Mouse (Mus musculus): ENCODE measurements around the gene Gcfc2. TPM values are rescaled to one million over a fixed set of nuclear protein-coding genes. Genes with fewer than 3 reads are reported as not detected.

Gene Gcfc2
- total RNA-seq, 1 experiment from 2014 or later = 25.7 TPM

- ATAC-seq (replicated peaks; ENCODE audit: low read depth, poor library complexity, severe bottlenecking) = no peak
These were observed 49.1 kb downstream of the Gcfc2 start for GRCm38 (mm10) chr6:81972595-81972994.

- peak; percentile 95 for ATAC-seq (replicated peaks; ENCODE audit: low read depth, poor library complexity, severe bottlenecking)
These were observed 52.6 kb downstream of the Gcfc2 start for GRCm38 (mm10) chr6:81975971-81976621.

- no peak for ATAC-seq (replicated peaks; ENCODE audit: low read depth, poor library complexity, severe bottlenecking)
These were observed 55.8 kb downstream of the Gcfc2 start for GRCm38 (mm10) chr6:81979286-81979685.

- no peak for ATAC-seq (replicated peaks; ENCODE audit: low read depth, poor library complexity, severe bottlenecking)
These were observed 62.7 kb downstream of the Gcfc2 start for GRCm38 (mm10) chr6:81986171-81986570.

- ATAC-seq (replicated peaks; ENCODE audit: low read depth, poor library complexity, severe bottlenecking) = peak; percentile 13
These were observed 63.1 kb downstream of the Gcfc2 start for GRCm38 (mm10) chr6:81986599-81986998.

- peak; percentile 95 for ATAC-seq (replicated peaks; ENCODE audit: low read depth, poor library complexity, severe bottlenecking)
These were observed 63.5 kb downstream of the Gcfc2 start for GRCm38 (mm10) chr6:81987010-81987409.

- ATAC-seq (replicated peaks; ENCODE audit: low read depth, poor library complexity, severe bottlenecking) = no peak
These were observed 64.1 kb downstream of the Gcfc2 start for GRCm38 (mm10) chr6:81987580-81987979.

GRCm38 (mm10) chr6:81988341-81988740 lies 64.9 kb downstream of the Gcfc2 start:
- no peak for ATAC-seq (replicated peaks; ENCODE audit: low read depth, poor library complexity, severe bottlenecking)

- no peak for ATAC-seq (replicated peaks; ENCODE audit: low read depth, poor library complexity, severe bottlenecking)
These were observed 66.8 kb downstream of the Gcfc2 start for GRCm38 (mm10) chr6:81990049-81990810.

Other genes starting within 250 kb of the Gcfc2 start
- 17.3 and 27.5 TPM in 2 replicates for gene Mrpl19, start 42.3 kb downstream of the Gcfc2 start, total RNA-seq (2017)
- gene Eva1a, start 117.4 kb downstream of the Gcfc2 start, total RNA-seq (2017) = not detected in 2 replicates